ENCODE assay signal across 1 mouse cellular context in genomic region chr15:102670281-102670680, GRCm38 (mm10).
TF ChIP-seq lines count a peak whose summit lies in the region.

No protein-coding gene starts in this region.

TF ChIP-seq in CH12.LX, 34 proteins besides CTCF, POLR2A, EP300 and RAD21 (continued from another document):
- TF ChIP-seq USF1 (IDR thresholded peaks at IDR 0.05; ENCODE audit: low read depth, low read length), result no peak
- no peak for TF ChIP-seq MEF2A (IDR thresholded peaks at IDR 0.05; ENCODE audit: borderline replicate concordance, low read depth, low read length)
- no peak for TF ChIP-seq JUN (IDR thresholded peaks at IDR 0.05; ENCODE audit: insufficient read depth, low read depth, low read length)
- TF ChIP-seq MAX (IDR thresholded peaks at IDR 0.05; ENCODE audit: low read length), result 0 out of 2 replicates have a peak, but pooled peaks have one; percentile 11
- TF ChIP-seq ZC3H11A (IDR thresholded peaks at IDR 0.05; ENCODE audit: low read depth, low read length), result no peak
- TF ChIP-seq UBTF (IDR thresholded peaks at IDR 0.05; ENCODE audit: low read depth, low read length), result peak; percentile 13; the same call in 1 of the 2 replicates
- no peak; the same call in 1 of the 2 replicates for TF ChIP-seq POLR2AphosphoS2 (IDR thresholded peaks at IDR 0.05; ENCODE audit: low read depth, low read length)
- 0 out of 2 replicates have a peak, but pooled peaks have one; percentile 10 for TF ChIP-seq USF2 (conservative IDR thresholded peaks at IDR 0.05; ENCODE audit: low read depth, low read length)
- peak; percentile 81; the same call in 1 of the 2 replicates for TF ChIP-seq CHD1 (IDR thresholded peaks at IDR 0.05; ENCODE audit: low read depth, low read length)
- TF ChIP-seq KAT2A (IDR thresholded peaks at IDR 0.05; ENCODE audit: insufficient replicate concordance, low read length), result 0 out of 2 replicates have a peak, but pooled peaks have one; percentile 26
- TF ChIP-seq MYC (IDR thresholded peaks at IDR 0.05; ENCODE audit: low read depth, low read length), result peak; percentile 34; the same call in 1 of the 2 replicates
- peak; percentile 51; the same call in 1 of the 2 replicates for TF ChIP-seq MXI1 (IDR thresholded peaks at IDR 0.05; ENCODE audit: low read depth, low read length)
- peak; percentile 8; the same call in 1 of the 2 replicates for TF ChIP-seq ZMIZ1 (IDR thresholded peaks at IDR 0.05; ENCODE audit: low read depth, low read length)
- TF ChIP-seq CHD2 (IDR thresholded peaks at IDR 0.05; ENCODE audit: low read length), result no peak
- 0 out of 2 replicates have a peak, but pooled peaks have one; percentile 13 for TF ChIP-seq TBP (conservative IDR thresholded peaks at IDR 0.05; ENCODE audit: low read depth, low read length)
TF ChIP-seq in CH12.LX: peak in this region for 9.
